Mouse (Mus musculus) ES-E14 (cell line): ENCODE measurements around the gene Atp2a3.

Experiments
- CHD2 ChIP-seq: IDR thresholded peaks from 2 replicates; pipeline ENCODE4 v1.6.1; 2014; ENCODE audit warnings: mild to moderate bottlenecking, low read depth, low read length, inconsistent platforms
- HCFC1 ChIP-seq: IDR thresholded peaks from 2 replicates; pipeline ENCODE4 v1.6.1; 2012; ENCODE audit warnings: low read length, inconsistent platforms, borderline replicate concordance; ENCODE audit not compliant: insufficient read depth
- MAFK ChIP-seq: IDR thresholded peaks from 2 replicates; pipeline ENCODE4 v1.6.1; 2014; ENCODE audit warnings: mild to moderate bottlenecking, low read depth, low read length, inconsistent platforms; ENCODE audit not compliant: insufficient read depth
- ZC3H11A ChIP-seq: IDR thresholded peaks from 2 replicates; pipeline ENCODE4 v1.6.1; 2012; ENCODE audit warnings: low read depth, mild to moderate bottlenecking, inconsistent platforms, low read length, borderline replicate concordance
- ZNF384 ChIP-seq: IDR thresholded peaks from 2 replicates; pipeline ENCODE4 v1.6.1; 2012; ENCODE audit warnings: low read depth, low read length, inconsistent platforms

GRCm38 (mm10) chr11:72991961-72992360 is 31.0 kb downstream of the Atp2a3 start:
- no peak for TF ChIP-seq ZC3H11A
- TF ChIP-seq CHD2: no peak
- no peak for TF ChIP-seq ZNF384
- TF ChIP-seq MAFK: no peak
- TF ChIP-seq HCFC1: no peak
